Mouse (Mus musculus) hindbrain, embryonic 10.5 days (tissue): ENCODE data around the gene Zfp330. TPM values are rescaled to one million over a fixed set of nuclear protein-coding genes. Genes with fewer than 3 reads are reported as not detected.

Experiments used
- DNase-seq: peaks from one replicate; pipeline ENCODE4 v3.0.0-alpha.2; 2017; ENCODE audit warnings: low spot score
- H3K27ac ChIP-seq: fragments of 300-500 bp; sonication (generic); 2 replicates; pipeline ENCODE4 v1.5.1; 2016; ENCODE audit warnings: mild to moderate bottlenecking, moderate library complexity
- H3K27me3 ChIP-seq: fragments of 300-500 bp; sonication (generic); 2 replicates; pipeline ENCODE4 v1.6.1; 2016; ENCODE audit warnings: mild to moderate bottlenecking; ENCODE audit not compliant: poor library complexity, insufficient read depth, severe bottlenecking
- H3K36me3 ChIP-seq: fragments of 300-500 bp; sonication (generic); 2 replicates; pipeline ENCODE4 v1.6.1; 2016; ENCODE audit warnings: mild to moderate bottlenecking, moderate library complexity
- H3K4me1 ChIP-seq: fragments of 300-500 bp; sonication (generic); replicated peaks from 2 replicates; pipeline ENCODE4 v1.6.1; 2016; ENCODE audit warnings: mild to moderate bottlenecking
- H3K4me3 ChIP-seq: fragments of 300-500 bp; sonication (generic); 2 replicates; pipeline ENCODE4 v1.5.1; 2016; ENCODE audit warnings: mild to moderate bottlenecking, moderate library complexity
- H3K9me3 ChIP-seq: fragments of 300-500 bp; sonication (generic); 2 replicates; pipeline ENCODE4 v1.6.1; 2016; ENCODE audit warnings: mild to moderate bottlenecking, moderate library complexity
- WGBS: fragments of 180-500 bp; shearing (Covaris S2); methylation state at CpG from one replicate; pipeline ENCODE4 v1.1.7; 2016; 5-methylcytosine and 5-hydroxymethylcytosine counted together
- polyA plus RNA-seq: library from polyadenylated mRNA; unstranded; fragments of >200 nt; fragmentation: Nextera tagmentation; extraction: Ambion mirVana; gene quantifications from 2 replicates; pipeline ENCODE4 v1.2.1, GENCODE M21; 2016

Zfp330 gene
- polyA plus RNA-seq: 72.0 and 72.7 TPM in 2 replicates

- H3K9me3 ChIP-seq: no peaks in the 10 kb centered on the region
- H3K27ac ChIP-seq: peak within 1 kb of the TSS; percentile 93
- no peaks in the 10 kb centered on the region for H3K27me3 ChIP-seq
- WGBS: under 1% methylated on average over 16 of the region's 16 CpGs
- DNase-seq: peak; percentile 93
- peaks cover 37% of the 10 kb centered on the region for H3K36me3 ChIP-seq
- H3K4me1 ChIP-seq: peaks cover 14% of the 10 kb centered on the region
- peak within 1 kb of the TSS; percentile 90 for H3K4me3 ChIP-seq
Measured at GRCm38 (mm10) chr8:82774093-82774422, at the start of gene Zfp330. Gene Zfp330 (minus strand): TSS chr8:82774160.

GRCm38 (mm10) chr8:82777945-82778344, 4.0 kb upstream of the Zfp330 start:
- Histone ChIP-seq H3K27ac (no peak overlapping the region), H3K27me3 (no peaks in the 10 kb centered on the region), H3K9me3 (no peaks in the 10 kb centered on the region), H3K4me1 (peaks cover 10% of the 10 kb centered on the region), H3K36me3 (no peaks in the 10 kb centered on the region), H3K4me3 (no peak overlapping the region)
- WGBS: 90% methylated on average over 3 of the region's 3 CpGs
- no peak for DNase-seq

GRCm38 (mm10) chr8:82777406-82777805, 3.4 kb upstream of the Zfp330 start:
- H3K9me3 ChIP-seq: no peaks in the 10 kb centered on the region
- H3K4me3 ChIP-seq: no peak overlapping the region
- no peaks in the 10 kb centered on the region for H3K27me3 ChIP-seq
- 78% methylated on average over 3 of the region's 3 CpGs for WGBS
- peaks cover 4% of the 10 kb centered on the region; the same call in 1 of the 2 replicates for H3K36me3 ChIP-seq
- no peak for DNase-seq
- H3K4me1 ChIP-seq: peaks cover 14% of the 10 kb centered on the region
- no peak overlapping the region for H3K27ac ChIP-seq

GRCm38 (mm10) chr8:82774482-82774881, 522 bp upstream of the Zfp330 start:
- H3K4me3 ChIP-seq: peak overlapping the region; percentile 90
- no peaks in the 10 kb centered on the region for H3K27me3 ChIP-seq
- 60% methylated on average over 6 of the region's 6 CpGs for WGBS
- H3K36me3 ChIP-seq: peaks cover 33% of the 10 kb centered on the region
- peak overlapping the region; percentile 93 for H3K27ac ChIP-seq
- DNase-seq: no peak
- H3K4me1 ChIP-seq: peaks cover 14% of the 10 kb centered on the region
- no peaks in the 10 kb centered on the region for H3K9me3 ChIP-seq

GRCm38 (mm10) chr8:82773332-82774092, 448 bp downstream of the Zfp330 start:
- no peaks in the 10 kb centered on the region for H3K9me3 ChIP-seq
- peak overlapping the region; percentile 90 for H3K4me3 ChIP-seq
- H3K27ac ChIP-seq: peak overlapping the region; percentile 93
- no peaks in the 10 kb centered on the region for H3K27me3 ChIP-seq
- H3K4me1 ChIP-seq: peaks cover 14% of the 10 kb centered on the region
- DNase-seq: no peak
- H3K36me3 ChIP-seq: peaks cover 42% of the 10 kb centered on the region
- 6% methylated on average over 35 of the region's 35 CpGs for WGBS

- H3K36me3 ChIP-seq: peaks cover 68% of the 10 kb centered on the region
- peaks cover 14% of the 10 kb centered on the region for H3K4me1 ChIP-seq
- no peak overlapping the region for H3K27ac ChIP-seq
- H3K27me3 ChIP-seq: no peaks in the 10 kb centered on the region
- no peak for DNase-seq
- H3K9me3 ChIP-seq: no peaks in the 10 kb centered on the region
- WGBS: 96% methylated on average over 3 of the region's 3 CpGs
- no peak overlapping the region for H3K4me3 ChIP-seq
Measured at GRCm38 (mm10) chr8:82770886-82771285, 3.1 kb downstream of the Zfp330 start.

- Histone ChIP-seq H3K9me3 (0 out of 2 replicates have a peak, but pooled peaks cover 5% of the 10 kb centered on the region), H3K4me1 (no peaks in the 10 kb centered on the region), H3K27ac (no peak overlapping the region), H3K27me3 (no peaks in the 10 kb centered on the region), H3K4me3 (no peak overlapping the region), H3K36me3 (peaks cover 27% of the 10 kb centered on the region)
- 44% methylated on average over 2 of the region's 2 CpGs for WGBS
- no peak for DNase-seq
Measured at GRCm38 (mm10) chr8:82759071-82759470, 14.9 kb downstream of the Zfp330 start.

- H3K4me1 ChIP-seq: no peaks in the 10 kb centered on the region
- H3K36me3 ChIP-seq: no peaks in the 10 kb centered on the region
- no peak overlapping the region for H3K27ac ChIP-seq
- WGBS: 93% methylated on average over 14 of the region's 14 CpGs
- H3K9me3 ChIP-seq: peaks cover 16% of the 10 kb centered on the region; the same call in 1 of the 2 replicates
- H3K27me3 ChIP-seq: no peaks in the 10 kb centered on the region
- H3K4me3 ChIP-seq: no peak overlapping the region
- DNase-seq: no peak
Measured at GRCm38 (mm10) chr8:82754946-82755345, 19.0 kb downstream of the Zfp330 start.

- H3K27ac ChIP-seq: no peak overlapping the region
Measured at GRCm38 (mm10) chr8:82746617-82747016, 27.3 kb downstream of the Zfp330 start.

GRCm38 (mm10) chr8:82743905-82744904, 29.8 kb downstream of the Zfp330 start:
- H3K4me1 ChIP-seq: no peaks in the 10 kb centered on the region
- peaks cover 10% of the 10 kb centered on the region for H3K9me3 ChIP-seq
- H3K4me3 ChIP-seq: no peak overlapping the region
- WGBS: 49% methylated on average over 10 of the region's 10 CpGs
- DNase-seq: peak; percentile 65
- H3K27ac ChIP-seq: no peak overlapping the region
- no peaks in the 10 kb centered on the region for H3K36me3 ChIP-seq
- H3K27me3 ChIP-seq: no peaks in the 10 kb centered on the region

More at GRCm38 (mm10) chr8:82746617-82747016, 27.3 kb downstream of the Zfp330 start:
- no peaks in the 10 kb centered on the region for H3K27me3 ChIP-seq
- no peak for DNase-seq
- H3K4me1 ChIP-seq: no peaks in the 10 kb centered on the region
- no peak overlapping the region for H3K4me3 ChIP-seq
- H3K36me3 ChIP-seq: no peaks in the 10 kb centered on the region
- peaks cover 10% of the 10 kb centered on the region for H3K9me3 ChIP-seq
